Mouse (Mus musculus) mouse embryonic stem cell (cell line): Measurements from ENCODE around the gene Ptprm.

Experiments
- in situ Hi-C, 2 experiments: fragments of 300-500 bp; cut with MboI; formaldehyde crosslinking; loops; 1 replicate in 1 of 2; 3 replicates in 1 of 2; pipeline ENCODE4 v1.14.3; 2019 to 2020; ENCODE audit warnings: low sequenced_read_pairs in 2 of 2, low pct_unique_long_range_greater_than_20kb in 1 of 2, mixed read lengths in 1 of 2; ENCODE audit not compliant: unreplicated experiment in 1 of 2

The Ptprm gene

GRCm38 (mm10) chr17:66786166-66786565, 568.1 kb downstream of the Ptprm start:
- in situ Hi-C loops, result no loop called here

GRCm38 (mm10) chr17:66785586-66785985, 568.7 kb downstream of the Ptprm start:
- in situ Hi-C loops, result no loop called here

GRCm38 (mm10) chr17:66783601-66784000, 570.7 kb downstream of the Ptprm start:
- in situ Hi-C loops, result no loop called here

- in situ Hi-C loops, result no loop called here
Measured at GRCm38 (mm10) chr17:66783075-66783492, 571.2 kb downstream of the Ptprm start.

- in situ Hi-C loops, result no loop called here
Measured at GRCm38 (mm10) chr17:66781910-66782309, 572.3 kb downstream of the Ptprm start.

- in situ Hi-C loops, result no loop called here
Measured at GRCm38 (mm10) chr17:66779026-66779425, 575.2 kb downstream of the Ptprm start.

- in situ Hi-C loops, result no loop called here
Measured at GRCm38 (mm10) chr17:66769365-66770363, 584.6 kb downstream of the Ptprm start.

GRCm38 (mm10) chr17:66768689-66769275, 585.5 kb downstream of the Ptprm start:
- in situ Hi-C loops, result no loop called here

- in situ Hi-C loops, result no loop called here
Measured at GRCm38 (mm10) chr17:66766166-66766565, 588.1 kb downstream of the Ptprm start.

- in situ Hi-C loops, result no loop called here
Measured at GRCm38 (mm10) chr17:66764435-66764834, 589.8 kb downstream of the Ptprm start.

- in situ Hi-C loops, result no loop called here
Measured at GRCm38 (mm10) chr17:66762716-66763115, 591.5 kb downstream of the Ptprm start.

GRCm38 (mm10) chr17:66761326-66762296, 592.6 kb downstream of the Ptprm start:
- in situ Hi-C loops, result no loop called here

- in situ Hi-C loops, result no loop called here
Measured at GRCm38 (mm10) chr17:66757025-66757511, 597.2 kb downstream of the Ptprm start.

- in situ Hi-C loops, result no loop called here
Measured at GRCm38 (mm10) chr17:66756500-66756899, 597.8 kb downstream of the Ptprm start.

- in situ Hi-C loops, result no loop called here
Measured at GRCm38 (mm10) chr17:66755191-66755654, 599.0 kb downstream of the Ptprm start.

GRCm38 (mm10) chr17:66754208-66754865, 599.9 kb downstream of the Ptprm start:
- in situ Hi-C loops, result no loop called here

GRCm38 (mm10) chr17:66751746-66752145, 602.5 kb downstream of the Ptprm start:
- in situ Hi-C loops, result no loop called here
